Mouse (Mus musculus): ENCODE data around the gene BC048403. TPM values are rescaled to one million over a fixed set of nuclear protein-coding genes. Genes with fewer than 3 reads are reported as not detected.

Gene BC048403
- 2.3 and 3.6 TPM in 2 replicates for polyA plus RNA-seq (2012; rRNA removed)

DNA sequence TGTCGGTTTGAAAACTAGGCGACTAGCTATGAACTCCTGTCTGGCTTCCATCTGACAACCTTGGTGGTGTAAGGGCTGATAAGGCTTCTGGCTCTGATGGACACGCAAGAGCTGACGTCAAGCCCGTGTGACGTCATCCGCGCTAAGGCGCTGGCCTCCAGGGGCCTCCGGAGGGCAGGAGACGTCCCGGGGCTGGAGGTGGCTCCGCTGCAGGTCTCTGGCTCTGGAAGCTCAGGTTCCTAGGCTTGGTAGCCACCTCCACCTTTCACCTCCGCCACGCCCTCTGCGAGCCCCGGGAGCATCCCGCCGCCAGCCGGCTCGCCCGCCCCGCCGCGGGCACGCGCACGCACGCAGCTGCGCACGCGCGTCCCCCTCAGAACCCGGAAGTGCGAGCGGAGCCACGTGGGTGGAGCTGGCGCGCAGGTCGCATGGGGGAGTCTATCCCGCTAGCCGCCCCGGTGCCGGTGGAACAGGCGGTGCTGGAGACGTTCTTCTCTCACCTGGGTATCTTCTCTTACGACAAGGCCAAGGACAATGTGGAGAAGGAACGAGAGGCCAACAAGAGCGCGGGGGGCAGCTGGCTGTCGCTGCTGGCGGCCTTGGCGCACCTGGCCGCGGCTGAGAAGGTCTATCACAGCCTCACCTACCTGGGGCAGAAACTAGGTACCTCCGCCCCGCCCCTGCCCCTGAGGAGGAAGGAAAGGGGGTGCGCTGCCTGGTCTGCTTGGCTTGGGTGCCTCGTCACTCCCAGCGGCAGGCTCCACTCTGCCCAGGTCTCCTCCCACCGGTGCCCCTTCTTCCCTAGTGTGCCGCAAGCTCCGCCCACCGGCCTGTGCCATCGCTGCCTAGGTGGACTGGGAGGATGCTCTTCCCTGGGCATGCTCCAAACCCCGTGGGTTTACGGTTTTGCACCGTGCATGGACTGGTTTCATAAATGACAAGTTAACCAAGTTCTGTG lies at the start of gene BC048403:
BC048403 (plus strand) TSS at position 390 of the 958 bp plus-strand sequence.

Other genes starting within 250 kb of the BC048403 start
- 37.8 and 40.7 TPM in 2 replicates for gene Tbk1, start 153.2 kb upstream of the BC048403 start, polyA plus RNA-seq (2012; rRNA removed)
- 75.0 and 78.9 TPM in 2 replicates for gene Xpot, start 113.6 kb upstream of the BC048403 start, polyA plus RNA-seq (2012; rRNA removed)
- 0.14 and 0.32 TPM in 2 replicates for gene D930020B18Rik, start 98.3 kb upstream of the BC048403 start, polyA plus RNA-seq (2012; rRNA removed)